Mouse (Mus musculus) heart, postnatal 36 days (tissue): ENCODE results near the gene Trabd2b. TPM values are rescaled to one million over a fixed set of nuclear protein-coding genes. Genes with fewer than 3 reads are reported as not detected.

Experiments used
- DNase-seq, 2 experiments: peaks; one replicate each; pipeline ENCODE4 v3.0.0; 2021 to 2022
- intact Hi-C: fragments of 180-260 bp; cut with DNase I; formaldehyde crosslinking; loops from one replicate; pipeline ENCODE4 v1.15.1; 2025
- total RNA-seq, 2 experiments: library from RNA; stranded (reverse); gene quantifications; 2 replicates each; pipeline ENCODE4 v1.2.3; 2021

Gene Trabd2b
- total RNA-seq, 2 experiments from 2014 or later = 53.1 to 71.5 TPM

GRCm38 (mm10) chr4:114389653-114390052 lies 16.9 kb upstream of the Trabd2b start:
- intact Hi-C loops = no loop called here
- DNase-seq = no peak

DNA sequence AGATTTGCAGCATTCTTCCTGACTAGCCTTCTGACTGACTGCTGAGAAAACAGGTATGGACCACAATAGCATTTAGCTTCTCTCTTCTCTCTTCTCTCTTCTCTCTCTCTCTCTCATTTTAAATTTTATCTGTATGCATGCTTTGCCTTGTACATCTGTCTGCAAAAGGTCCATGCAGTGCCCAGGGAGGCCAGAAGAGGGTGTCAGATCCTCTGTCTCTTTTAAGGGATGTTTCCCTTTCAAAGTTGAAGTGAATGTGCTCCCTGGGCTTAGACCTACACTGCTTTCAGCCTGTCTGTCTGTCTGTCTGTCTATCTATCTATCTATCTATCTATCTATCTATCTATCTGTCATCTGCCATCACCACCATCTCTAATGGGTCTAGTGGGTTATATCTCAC lies 8.9 kb upstream of the Trabd2b start:
- intact Hi-C loops = loop anchor here (2.0 kb wide), 2 partner anchors 51 to 239 kb away; no protein-coding TSS in a partner anchor
- DNase-seq = peak in 1 of 2 experiments; percentile 57

- intact Hi-C loops = no loop called here
- no peak for DNase-seq
These were observed 6.7 kb upstream of the Trabd2b start for GRCm38 (mm10) chr4:114399821-114400220.

DNA sequence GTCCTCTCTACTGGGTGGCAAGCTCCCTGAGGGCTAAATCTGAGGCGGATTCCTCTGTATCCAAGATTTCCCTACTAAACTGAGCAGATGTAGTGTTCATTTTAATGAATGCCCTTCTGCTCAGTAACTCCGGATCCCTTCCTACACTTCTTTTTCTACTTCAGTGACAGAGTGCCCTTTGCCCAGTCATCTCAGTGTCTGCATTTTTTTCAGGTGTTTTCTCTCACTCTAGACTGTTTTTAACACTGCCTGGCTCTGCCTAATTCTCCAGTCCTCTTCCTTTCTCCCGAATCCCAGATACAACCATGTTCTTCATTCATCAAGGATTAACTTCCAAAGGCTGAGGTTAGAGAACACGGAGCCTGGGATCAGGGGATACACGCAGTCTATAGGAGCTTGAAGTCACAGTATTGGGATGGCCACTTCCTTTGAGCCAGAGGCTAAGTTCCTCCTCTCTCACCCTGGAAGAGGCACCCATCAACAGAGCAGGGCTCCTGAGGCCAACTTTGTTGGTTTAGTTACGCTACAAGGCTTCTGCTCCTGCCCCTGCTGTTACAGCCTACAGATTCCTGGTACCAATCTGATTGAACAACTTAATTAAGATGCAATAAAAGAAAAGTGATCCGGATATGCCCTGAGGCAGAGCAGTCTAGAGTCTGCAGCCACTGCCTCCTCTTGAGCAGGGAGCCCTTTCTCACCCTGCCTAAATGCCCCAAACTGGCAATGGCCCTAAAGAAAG lies 4.4 kb upstream of the Trabd2b start:
- intact Hi-C loops = no loop called here

GRCm38 (mm10) chr4:114405682-114406354 lies 706 bp upstream of the Trabd2b start:
- intact Hi-C loops = loop anchor here (1.0 to 5.0 kb wide), 3 partner anchors 60 to 231 kb away; no protein-coding TSS in a partner anchor
- peak; percentile 88 to 92 for DNase-seq

More for the DNA sequence above, 4.4 kb upstream of the Trabd2b start:
- DNase-seq = no peak

DNA sequence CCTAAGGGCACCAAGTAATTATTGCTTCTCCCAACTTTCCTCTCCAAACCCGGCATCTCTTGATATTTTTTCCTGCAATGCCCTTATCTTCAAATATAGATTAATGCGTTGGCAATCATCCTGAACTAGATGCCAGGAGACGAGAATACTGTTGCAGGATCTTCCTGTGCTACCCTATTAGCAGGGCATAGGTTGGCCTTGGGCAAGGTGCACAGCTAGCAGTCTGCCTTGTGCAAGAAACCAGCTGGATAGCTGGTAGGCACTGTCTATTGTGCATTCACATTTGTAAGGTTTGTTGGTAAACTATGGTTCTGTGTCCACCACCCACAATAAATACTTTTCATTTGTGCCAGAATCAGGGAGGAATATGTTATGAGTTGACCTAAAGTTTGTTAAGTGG lies 992 bp downstream of the Trabd2b start:
- intact Hi-C loops = loop anchor here (5.0 kb wide), 1 partner anchor 105 kb away; no protein-coding TSS in a partner anchor
- no peak for DNase-seq

DNA sequence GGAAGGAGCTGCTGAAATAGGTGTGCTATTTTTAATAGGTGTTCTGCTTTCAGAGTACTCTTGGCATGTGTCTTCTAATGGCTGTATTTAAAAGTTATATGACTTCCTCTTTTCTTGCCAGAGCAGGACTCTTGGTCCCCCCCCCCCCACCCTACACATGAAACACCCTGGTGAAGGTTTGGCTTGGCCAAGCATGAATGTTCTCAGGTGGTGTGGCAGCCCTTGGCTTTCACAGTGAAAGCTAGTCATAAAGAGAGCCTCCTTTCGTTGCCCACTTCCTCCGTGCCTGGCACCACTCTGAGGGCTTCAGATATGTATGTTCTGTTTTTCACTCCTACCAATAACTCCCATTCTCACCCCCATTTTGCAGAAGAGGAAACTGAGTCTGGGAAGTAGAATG lies 1.8 kb downstream of the Trabd2b start:
- no peak for DNase-seq

GRCm38 (mm10) chr4:114408890-114409480 lies 2.5 kb downstream of the Trabd2b start:
- intact Hi-C loops = loop anchor here (5.0 kb wide), 1 partner anchor 107 kb away; no protein-coding TSS in a partner anchor
- no peak for DNase-seq

More for the DNA sequence above, 1.8 kb downstream of the Trabd2b start:
- intact Hi-C loops = loop anchor here (5.0 kb wide), 1 partner anchor 106 kb away; no protein-coding TSS in a partner anchor

GRCm38 (mm10) chr4:114409511-114409910 lies 3.0 kb downstream of the Trabd2b start:
- intact Hi-C loops = loop anchor here (5.0 kb wide), 1 partner anchor 107 kb away; no protein-coding TSS in a partner anchor
- DNase-seq = no peak

DNA sequence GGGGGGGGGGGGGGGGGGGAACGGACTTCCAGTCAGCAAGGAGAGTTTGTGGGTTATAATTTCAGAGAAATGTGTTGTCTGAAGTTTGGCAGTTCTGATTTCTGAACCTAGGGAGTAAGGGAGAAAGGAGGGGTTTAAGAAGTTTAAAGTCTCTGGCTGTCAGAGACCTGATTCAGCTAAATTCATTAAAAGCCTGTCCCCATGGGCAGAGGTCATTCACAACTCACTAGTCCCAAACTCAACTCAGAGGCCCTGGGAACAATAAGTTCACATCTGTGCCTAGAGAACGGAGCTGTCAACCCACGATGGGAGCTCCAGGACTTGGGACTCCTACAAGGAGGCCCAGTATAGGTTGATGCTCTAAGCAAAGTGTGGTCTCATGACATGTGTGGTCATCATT lies 3.5 kb downstream of the Trabd2b start:
- intact Hi-C loops = loop anchor here (2.0 kb wide), 1 partner anchor 39 kb away; no protein-coding TSS in a partner anchor
- no peak for DNase-seq

DNA sequence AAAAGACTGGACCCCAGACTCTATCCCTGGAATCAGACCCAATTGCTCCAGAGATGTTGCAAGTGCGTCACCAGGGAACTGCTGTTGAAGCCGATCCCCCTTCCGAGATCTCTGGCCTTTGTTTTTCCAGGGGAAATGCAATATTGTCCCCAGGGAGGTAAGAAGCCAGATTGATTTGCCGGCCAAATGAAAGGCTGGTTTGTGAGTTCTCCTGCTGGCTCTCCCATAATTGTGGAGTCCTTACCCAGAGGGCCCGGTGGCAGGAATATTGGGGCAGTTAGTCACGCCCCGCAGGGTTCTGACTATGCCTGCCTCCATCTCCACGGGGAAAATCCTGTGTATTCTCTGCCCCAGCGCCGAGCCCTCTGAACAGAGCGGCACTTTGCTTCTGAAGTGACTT lies 3.9 kb downstream of the Trabd2b start:
- DNase-seq = no peak
- intact Hi-C loops = loop anchor here (2.0 kb wide), 1 partner anchor 38 kb away; no protein-coding TSS in a partner anchor

DNA sequence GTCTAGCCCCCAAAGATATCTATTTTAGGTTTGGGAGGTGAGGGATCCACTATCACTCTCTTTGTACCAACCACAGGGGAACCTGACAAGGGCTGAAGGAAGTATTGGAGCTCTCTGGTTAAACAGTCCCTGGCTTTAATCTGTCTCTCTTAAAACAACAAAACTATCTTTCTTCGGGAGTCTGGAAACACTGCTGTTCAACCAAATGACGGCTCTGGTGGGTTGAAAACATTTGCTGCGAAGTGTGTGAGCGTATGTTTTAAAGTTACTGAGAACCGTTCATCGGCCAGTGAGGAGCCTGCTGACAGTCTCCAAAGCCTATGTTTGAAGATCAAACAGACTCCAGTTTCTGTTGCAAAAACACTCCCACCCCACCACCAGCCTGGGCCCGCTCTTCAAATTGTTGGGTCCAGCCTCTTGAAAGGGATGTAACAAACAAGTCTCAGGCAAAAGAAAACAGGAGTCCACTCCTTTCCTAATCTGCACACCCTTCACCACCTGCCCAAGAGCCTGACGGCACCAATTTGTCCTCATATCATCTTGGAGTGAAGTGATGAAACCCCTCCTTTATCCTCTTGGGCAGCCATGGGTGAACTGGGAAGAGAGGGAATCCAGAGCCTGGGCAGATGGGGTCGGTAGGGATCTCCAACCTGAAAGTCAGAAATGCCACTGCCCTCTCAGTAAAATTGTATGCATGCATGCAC lies 4.6 kb downstream of the Trabd2b start:
- intact Hi-C loops = loop anchor here (2.0 kb wide), 1 partner anchor 38 kb away; no protein-coding TSS in a partner anchor

DNA sequence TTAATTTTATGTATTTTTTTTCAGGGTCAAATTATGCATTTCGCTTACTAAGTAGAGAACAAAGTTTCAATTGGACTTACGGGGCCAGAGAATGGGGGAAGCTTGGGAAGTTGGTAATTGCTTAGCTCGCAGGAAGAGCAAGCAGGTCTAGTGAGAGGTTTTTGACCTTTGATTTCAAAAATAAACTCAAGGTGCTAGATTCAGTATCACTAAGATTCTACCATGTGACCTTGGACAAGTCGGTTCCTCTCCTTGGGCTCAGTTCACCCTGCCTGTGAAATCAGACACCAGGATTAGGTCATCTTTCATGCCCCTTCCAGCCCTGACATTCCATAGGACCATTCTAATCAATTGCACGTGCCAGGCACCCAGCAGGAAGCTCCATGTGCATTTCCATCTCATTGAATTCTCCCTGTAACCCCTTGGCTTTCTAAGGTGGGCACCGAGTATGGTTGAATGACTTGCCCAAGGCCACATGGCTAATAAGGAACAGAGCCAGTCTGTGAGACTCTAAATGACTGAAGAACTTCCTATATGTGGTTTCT lies 5.4 kb downstream of the Trabd2b start:
- intact Hi-C loops = loop anchor here (2.0 kb wide), 1 partner anchor 37 kb away; no protein-coding TSS in a partner anchor
- DNase-seq = no peak

More for the DNA sequence above, 4.6 kb downstream of the Trabd2b start:
- no peak for DNase-seq

GRCm38 (mm10) chr4:114415925-114416645 lies 9.6 kb downstream of the Trabd2b start:
- intact Hi-C loops = loop anchor here (2.0 kb wide), 1 partner anchor 17 kb away; no protein-coding TSS in a partner anchor
- DNase-seq = peak; percentile 29 to 43

- no peak for DNase-seq
- intact Hi-C loops = no loop called here
These were observed 13.6 kb downstream of the Trabd2b start for GRCm38 (mm10) chr4:114420154-114420553.

- DNase-seq = no peak
These were observed 16.6 kb downstream of the Trabd2b start for GRCm38 (mm10) chr4:114423084-114423483.

GRCm38 (mm10) chr4:114425808-114426207 lies 19.3 kb downstream of the Trabd2b start:
- intact Hi-C loops = no loop called here
- no peak for DNase-seq

More at GRCm38 (mm10) chr4:114423084-114423483, 16.6 kb downstream of the Trabd2b start:
- intact Hi-C loops = no loop called here

DNA sequence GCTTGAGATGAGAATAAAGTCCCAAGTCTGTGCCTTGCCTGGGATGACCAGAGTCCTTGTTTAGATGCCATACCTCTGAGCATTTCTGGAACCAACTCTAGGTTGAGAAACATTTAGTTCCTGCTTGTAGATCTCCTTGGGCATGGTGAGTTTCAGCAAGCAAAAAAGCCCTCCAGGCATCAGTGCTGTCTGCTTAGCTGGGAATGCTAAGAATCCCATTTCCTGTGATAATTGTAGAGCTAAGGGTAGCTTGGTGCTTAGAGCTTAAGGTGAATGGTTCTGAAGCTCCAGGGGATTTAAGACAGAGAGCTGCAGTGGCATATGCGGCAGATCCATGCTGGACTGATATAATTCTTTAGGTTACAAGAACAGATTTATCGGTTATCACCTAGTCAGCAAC lies 26.2 kb downstream of the Trabd2b start:
- intact Hi-C loops = loop anchor here (2.0 kb wide), 1 partner anchor 16 kb away; no protein-coding TSS in a partner anchor
- no peak for DNase-seq

- intact Hi-C loops = loop anchor here (2.0 kb wide), 1 partner anchor 17 kb away; no protein-coding TSS in a partner anchor
- DNase-seq = no peak
These were observed 26.9 kb downstream of the Trabd2b start for GRCm38 (mm10) chr4:114433440-114433839.
